Mouse (Mus musculus) embryonic fibroblast, embryonic 13.5 days (primary cell): Measurements from ENCODE around the gene Vapb.

Experiments
- CTCF ChIP-seq: IDR thresholded peaks from 2 replicates; pipeline ENCODE4 v1.5.1; 2011; ENCODE audit warnings: mild to moderate bottlenecking, control low read depth, low read length, moderate library complexity, borderline replicate concordance; ENCODE audit not compliant: insufficient read depth
- POLR2A ChIP-seq: IDR thresholded peaks from 2 replicates; pipeline ENCODE4 v1.6.1; 2011; ENCODE audit warnings: low read depth, mild to moderate bottlenecking, control low read depth, low read length, moderate library complexity

GRCm38 (mm10) chr2:173780931-173781330, 43.6 kb downstream of the Vapb start:
- TF ChIP-seq CTCF = no peak
- no peak for TF ChIP-seq POLR2A
